Mouse (Mus musculus) MN1 (cell line): ENCODE measurements around the gene Slc1a4.

Source experiments
- DNase-seq: peaks from one replicate; pipeline ENCODE4 v3.0.0-alpha.2; 2016; ENCODE audit warnings: low spot score

The Slc1a4 gene

GRCm38 (mm10) chr11:20332561-20333514 is at the start of gene Slc1a4:
Slc1a4 (minus strand) TSS chr11:20332713.
- DNase-seq = peak; percentile 100

DNA sequence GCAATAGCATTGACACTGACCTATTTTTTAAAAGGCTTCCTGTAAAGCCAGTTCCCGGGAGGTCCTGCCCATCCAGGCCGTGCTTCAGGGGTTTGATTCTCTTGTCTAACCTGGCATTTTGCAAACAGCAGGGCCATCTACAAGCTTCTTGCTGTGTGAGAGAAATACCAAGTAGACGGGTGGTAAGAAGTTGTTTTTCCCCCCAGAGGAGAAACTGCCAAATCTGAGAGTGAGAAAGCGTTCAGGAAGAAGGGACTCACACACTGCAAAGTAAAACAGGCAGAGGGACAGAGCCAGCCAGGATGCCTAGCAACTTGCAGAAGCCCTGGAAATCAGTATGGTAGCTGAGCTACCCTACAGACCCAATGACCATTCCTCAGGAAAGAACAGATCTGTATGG is 47.6 kb upstream of the Slc1a4 start:
- no peak for DNase-seq

- no peak for DNase-seq
These were observed 44.1 kb upstream of the Slc1a4 start for GRCm38 (mm10) chr11:20376642-20377041.

DNA sequence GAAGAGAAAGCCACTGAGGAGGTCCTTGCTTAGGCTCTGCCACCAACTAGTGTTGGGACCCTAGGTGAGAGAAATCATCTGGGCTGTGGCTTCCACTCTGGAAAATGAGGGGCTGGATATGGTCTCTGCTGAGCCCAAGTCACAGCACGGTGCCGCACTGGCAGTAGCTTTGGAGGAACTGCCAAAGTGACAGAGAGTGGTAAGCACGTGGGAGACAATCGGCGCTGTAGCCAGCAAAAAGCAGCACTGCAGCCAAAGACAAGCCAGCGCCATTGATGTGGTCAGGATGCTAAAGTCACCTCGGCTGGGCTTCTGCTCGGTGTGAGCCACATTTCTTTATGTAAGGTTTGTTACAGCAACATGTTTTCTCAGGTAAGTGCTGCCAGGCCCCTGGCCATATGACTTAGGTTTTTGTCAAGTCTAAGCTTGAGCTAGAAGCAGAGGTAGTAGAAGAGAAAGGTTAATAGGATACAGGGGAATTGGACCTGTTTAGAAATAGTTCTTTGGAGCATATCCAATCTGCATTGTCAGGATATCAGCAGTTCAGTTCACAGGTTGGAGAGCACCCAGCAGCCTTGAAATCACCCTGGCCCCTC is 40.2 kb upstream of the Slc1a4 start:
- no peak for DNase-seq

DNA sequence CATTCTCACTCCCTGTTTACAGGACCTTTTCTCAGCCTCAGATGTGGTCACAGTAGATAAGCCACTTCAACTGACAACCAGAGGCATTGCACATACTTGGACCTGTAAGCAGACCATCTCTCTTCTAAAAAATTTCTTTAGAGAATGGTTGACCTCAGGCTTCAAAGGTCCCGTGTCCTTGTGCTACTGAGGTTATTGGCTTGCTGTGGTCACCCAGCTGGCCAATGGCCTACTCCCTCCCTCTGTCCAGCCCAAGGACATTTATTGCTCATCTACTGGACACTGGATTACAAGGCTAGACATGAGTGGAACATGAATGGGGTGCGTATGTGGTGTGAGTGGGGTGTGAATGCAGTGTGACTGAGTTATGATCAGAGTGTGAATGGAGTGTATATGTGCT is 38.0 kb upstream of the Slc1a4 start:
- no peak for DNase-seq

GRCm38 (mm10) chr11:20366456-20366855 is 33.9 kb upstream of the Slc1a4 start:
- DNase-seq = no peak

- no peak for DNase-seq
These were observed 28.8 kb upstream of the Slc1a4 start for GRCm38 (mm10) chr11:20361354-20361753.

- DNase-seq = peak; percentile 35
These were observed 25.4 kb upstream of the Slc1a4 start for GRCm38 (mm10) chr11:20357684-20358447.

DNA sequence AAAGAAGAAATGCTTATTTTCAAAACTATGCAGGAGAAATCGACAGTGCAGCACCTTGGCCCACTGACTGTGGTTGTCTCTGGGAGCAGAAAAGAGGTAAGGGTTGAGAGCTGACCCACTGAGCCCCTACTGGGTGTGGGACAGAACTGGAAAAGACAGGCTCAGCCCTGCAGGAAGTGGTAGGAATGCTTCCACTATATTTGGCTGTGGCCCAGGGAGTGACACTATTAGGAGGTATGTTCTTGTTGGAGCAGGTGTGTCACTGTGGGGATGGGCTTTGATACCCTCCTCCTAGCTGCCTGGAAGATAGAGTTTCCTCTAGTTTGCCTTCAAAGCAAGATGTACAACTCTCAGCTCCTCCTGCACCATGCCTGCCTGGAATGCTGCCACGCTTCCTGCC is 16.0 kb upstream of the Slc1a4 start:
- DNase-seq = no peak

DNA sequence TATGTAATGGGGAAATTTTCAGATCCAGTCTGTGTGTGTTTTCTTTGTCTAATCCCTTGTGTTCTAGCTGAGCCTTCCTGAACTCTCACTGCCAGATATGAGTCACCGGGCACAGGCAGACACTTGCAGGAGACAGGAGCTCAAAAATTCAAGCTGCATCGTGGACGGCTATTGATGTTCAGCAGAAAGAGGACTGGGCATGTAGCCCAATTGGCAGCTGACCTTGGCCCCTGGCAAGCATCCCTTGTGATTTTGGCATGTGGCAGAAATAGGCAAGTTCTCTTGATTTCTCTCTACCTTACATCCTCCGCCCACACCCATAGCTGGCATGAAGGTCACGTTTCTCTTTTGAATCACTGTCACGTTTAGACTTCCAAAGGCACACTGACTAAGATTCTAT is 15.0 kb upstream of the Slc1a4 start:
- DNase-seq = peak; percentile 95

DNA sequence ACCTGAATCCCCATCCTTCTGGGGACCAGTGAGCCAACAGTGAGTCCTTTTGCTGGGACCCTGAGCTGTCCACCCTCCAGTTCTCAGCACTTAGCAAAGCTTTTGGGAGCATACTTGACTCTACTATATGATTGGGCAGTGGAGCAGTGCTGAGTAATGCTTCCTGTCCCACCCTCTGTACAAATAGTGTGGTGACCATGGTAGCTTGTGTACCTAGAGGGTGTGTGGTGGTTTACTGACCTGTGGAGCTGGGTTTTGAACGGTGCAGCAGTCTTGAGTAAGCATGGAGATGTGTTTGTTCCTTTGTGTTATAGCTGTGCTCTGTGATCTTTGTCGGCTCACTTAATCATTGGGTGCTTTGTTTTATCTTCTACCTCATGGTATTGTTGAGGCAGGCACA is 13.9 kb upstream of the Slc1a4 start:
- no peak for DNase-seq

DNA sequence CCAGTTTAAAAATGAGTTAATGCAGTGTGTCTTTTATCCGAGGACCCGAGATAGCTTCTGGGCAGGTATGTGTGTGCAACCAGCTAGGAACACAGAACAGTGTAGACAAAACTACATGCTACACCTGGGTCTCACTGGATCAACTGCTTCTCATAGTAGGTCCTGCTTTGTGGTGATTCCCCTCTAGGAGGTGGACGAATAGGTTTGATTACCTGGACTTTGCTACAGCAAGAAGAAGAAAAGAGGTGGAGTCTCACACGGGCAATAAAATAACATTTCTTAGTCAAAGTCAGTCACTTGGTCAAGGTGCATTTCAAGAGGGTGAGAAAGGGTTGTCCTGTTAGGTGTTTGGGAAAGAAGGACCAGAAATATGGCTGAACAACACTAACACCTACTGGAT is 11.4 kb upstream of the Slc1a4 start:
- no peak for DNase-seq

DNA sequence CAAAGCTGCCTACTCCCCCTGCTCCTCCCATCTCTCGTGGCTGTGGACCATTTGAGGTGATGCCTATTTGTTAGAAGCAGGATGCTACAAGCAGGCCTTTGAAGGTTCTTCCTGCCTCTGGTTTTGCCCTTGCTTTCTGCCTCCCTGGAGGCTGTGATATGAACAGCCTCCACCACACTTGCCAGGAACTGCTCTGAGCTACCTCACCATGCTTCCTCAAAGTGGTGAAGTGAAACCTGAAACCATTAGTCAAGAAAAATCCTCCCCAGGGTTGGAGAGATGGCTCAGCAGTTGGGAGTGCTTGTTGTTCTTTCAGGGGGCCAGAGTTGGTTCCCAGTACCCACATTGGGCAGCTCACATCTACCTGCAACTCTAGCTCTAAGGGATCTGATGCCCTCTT is 9.1 kb upstream of the Slc1a4 start:
- no peak for DNase-seq

DNA sequence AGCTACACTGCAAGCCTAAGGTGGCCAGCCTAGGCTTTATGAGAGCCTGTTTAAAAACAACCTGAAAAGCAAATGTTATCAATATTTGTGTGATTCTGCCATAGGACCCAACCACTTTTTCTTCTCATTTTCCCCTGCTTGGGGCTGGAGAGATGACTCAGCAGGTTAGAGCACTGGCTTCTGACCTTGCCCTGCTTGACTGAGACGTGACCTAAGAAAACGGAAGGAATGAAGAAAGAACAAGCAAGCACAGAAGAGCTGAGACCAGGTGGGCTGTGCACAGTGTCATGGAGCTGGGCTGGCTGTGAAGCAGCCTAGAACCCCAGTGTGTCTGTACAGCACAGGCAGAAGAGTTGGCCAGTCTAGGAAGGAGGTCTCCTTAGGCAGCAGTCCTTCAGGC is 6.2 kb upstream of the Slc1a4 start:
- no peak for DNase-seq

GRCm38 (mm10) chr11:20334301-20334700 is 1.8 kb upstream of the Slc1a4 start:
- DNase-seq = no peak

- peak; percentile 74 for DNase-seq
These were observed 599 bp downstream of the Slc1a4 start for GRCm38 (mm10) chr11:20331690-20332537.

DNA sequence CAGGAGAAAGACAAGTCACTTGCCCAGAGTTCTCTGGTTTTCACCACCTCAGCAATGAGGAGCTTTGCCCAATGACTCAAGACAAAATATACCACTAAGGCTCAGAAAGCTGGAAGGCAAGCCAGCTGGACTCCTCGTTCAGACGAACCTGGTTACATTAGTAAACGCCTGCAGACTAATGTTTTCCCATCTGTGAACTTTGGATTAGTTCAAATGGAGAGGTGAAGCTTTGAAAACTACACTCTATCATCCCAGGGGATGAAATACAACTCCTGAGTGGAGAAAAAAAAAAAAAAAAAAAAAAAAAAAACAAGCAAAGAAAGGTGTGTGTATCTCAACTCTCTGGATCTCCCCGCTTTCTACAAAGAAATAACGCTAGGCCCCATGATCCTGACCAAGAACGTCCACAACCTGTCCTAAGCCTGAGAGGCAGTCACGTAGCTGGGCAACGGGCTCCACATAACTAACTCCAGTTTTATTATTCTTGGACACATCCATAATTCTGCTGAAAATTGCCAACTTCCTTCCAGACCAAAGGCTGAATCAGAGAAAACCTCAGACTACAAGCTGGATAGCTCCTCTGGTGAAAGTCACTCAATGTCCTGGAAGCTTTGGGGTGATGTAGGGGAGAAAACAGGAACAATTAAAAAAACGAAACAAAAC is 1.4 kb downstream of the Slc1a4 start:
- no peak for DNase-seq

DNA sequence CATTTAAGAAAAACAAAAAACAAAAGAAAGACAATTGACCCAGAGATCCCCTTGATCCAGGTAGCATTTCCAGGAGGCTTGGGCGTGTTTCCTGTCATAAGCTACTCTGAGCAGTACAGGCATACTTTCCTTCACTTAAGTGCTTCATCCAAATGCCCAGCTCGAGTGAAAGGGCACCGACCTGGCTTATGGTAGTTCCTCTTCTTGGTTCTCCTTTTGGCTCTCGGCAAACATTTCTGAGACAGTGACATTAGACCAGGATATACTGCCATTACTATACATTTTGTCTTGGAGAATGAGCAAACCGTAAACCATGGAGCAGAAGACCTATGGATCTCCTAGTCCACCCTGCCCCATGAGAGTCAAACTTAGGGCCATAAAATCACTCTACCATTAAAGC is 2.8 kb downstream of the Slc1a4 start:
- no peak for DNase-seq

- no peak for DNase-seq
These were observed 3.7 kb downstream of the Slc1a4 start for GRCm38 (mm10) chr11:20328771-20329170.

DNA sequence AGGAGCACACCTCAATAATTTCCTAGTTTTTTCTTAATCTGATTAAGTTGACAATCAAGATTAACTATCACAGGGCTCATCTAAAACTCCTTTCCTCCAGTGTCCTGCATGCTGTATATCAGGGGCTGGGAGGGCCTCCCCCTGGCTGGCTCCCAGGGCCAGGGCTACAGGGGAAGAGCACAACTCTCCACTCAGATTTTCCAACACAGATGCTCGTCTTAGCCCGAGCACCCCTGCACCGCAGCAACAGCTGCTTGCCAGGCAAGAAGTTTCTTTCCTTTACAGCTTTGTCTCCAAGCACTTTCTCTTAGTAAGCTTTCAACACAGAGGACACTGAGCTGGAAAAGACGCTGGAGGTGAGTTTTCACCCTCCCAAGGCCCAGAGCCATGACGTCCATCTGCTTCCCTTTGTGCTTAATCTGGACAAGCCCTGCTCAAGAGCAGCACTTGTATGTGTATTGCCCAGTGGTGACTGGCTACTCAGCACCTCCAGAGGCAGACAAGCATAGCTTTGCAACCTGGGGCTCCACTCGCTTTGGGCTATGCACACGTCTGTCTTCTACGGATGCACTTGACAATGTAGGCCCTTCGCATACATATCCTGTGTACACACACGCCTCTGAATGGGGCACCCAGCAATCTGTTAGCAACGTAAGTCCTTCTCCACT is 6.1 kb downstream of the Slc1a4 start:
- DNase-seq = no peak
